Mouse (Mus musculus) liver, embryonic 14.5 days (tissue): ENCODE results near the gene Plekha4. TPM values are rescaled to one million over a fixed set of nuclear protein-coding genes. Genes with fewer than 3 reads are reported as not detected.
A peak's percentile ranks its signal among the peaks of the same experiment; 100 is the strongest.
"Not testable (repeated sequence)": the region's sequence is repeated elsewhere in the genome, so short reads cannot be mapped to it uniquely, and the experiment has no call there.

ENCODE experiments used
- ATAC-seq: fragments of 200-750 bp; cut with Nextera tagmentation; 2 replicates; pipeline ENCODE4 v1.8.0; 2017; ENCODE audit warnings: moderate number of reproducible peaks, mild to moderate bottlenecking, moderate library complexity; ENCODE audit not compliant: insufficient read depth
- DNase-seq, 3 experiments: peaks; one replicate each; pipeline ENCODE4 v3.0.0-alpha.2; 2012 to 2013; ENCODE audit warnings: low read depth in 3 of 3, low spot score in 3 of 3
- H3K27ac ChIP-seq: fragments of 300-500 bp; sonication (generic); 2 replicates; pipeline ENCODE4 v1.5.1; 2014; ENCODE audit warnings: moderate library complexity, mild to moderate bottlenecking, control low read depth, inconsistent platforms
- H3K27me3 ChIP-seq: fragments of 300-500 bp; sonication (generic); 2 replicates; pipeline ENCODE4 v1.6.1; 2014; ENCODE audit warnings: mild to moderate bottlenecking, low read length, moderate library complexity; ENCODE audit not compliant: control insufficient read depth, insufficient read depth
- H3K36me3 ChIP-seq: fragments of 300-500 bp; sonication (generic); replicated peaks from 2 replicates; pipeline ENCODE4 v1.6.1; 2014; ENCODE audit warnings: low read depth; ENCODE audit not compliant: control insufficient read depth, insufficient read depth
- H3K4me1 ChIP-seq, 2 experiments: fragments of 200-500 bp in 1 of 2; fragments of 300-500 bp in 1 of 2; sonication (generic) in 1 of 2; replicated peaks; 2 replicates each; pipeline ENCODE4 v1.6.1; 2012 to 2014; ENCODE audit warnings: antibody characterized with exemption in 1 of 2, inconsistent platforms in 1 of 2, low read length in 1 of 2; ENCODE audit not compliant: control insufficient read depth in 2 of 2, insufficient read depth in 2 of 2
- H3K4me2 ChIP-seq: fragments of 300-500 bp; sonication (generic); 2 replicates; pipeline ENCODE4 v1.6.1; 2014; ENCODE audit warnings: low read depth, mild to moderate bottlenecking, control low read depth, moderate library complexity
- H3K4me3 ChIP-seq, 2 experiments: fragments of 200-500 bp in 1 of 2; fragments of 300-500 bp in 1 of 2; sonication (generic) in 1 of 2; 2 replicates each; pipeline ENCODE4 v1.5.1; 2012 to 2014; ENCODE audit warnings: low read depth in 2 of 2, low read length in 2 of 2, mild to moderate bottlenecking in 2 of 2, control low read depth in 1 of 2, inconsistent platforms in 1 of 2, moderate library complexity in 1 of 2; ENCODE audit not compliant: insufficient read depth in 1 of 2
- H3K9ac ChIP-seq: fragments of 300-500 bp; sonication (generic); replicated peaks from 2 replicates; pipeline ENCODE4 v1.6.1; 2014; ENCODE audit warnings: mild to moderate bottlenecking, control low read depth, moderate library complexity
- H3K9me3 ChIP-seq: fragments of 300-500 bp; sonication (generic); 2 replicates; pipeline ENCODE4 v1.6.1; 2016; ENCODE audit warnings: low read length, mixed read lengths; ENCODE audit not compliant: control insufficient read depth
- CTCF ChIP-seq: IDR thresholded peaks from 2 replicates; pipeline ENCODE4 v1.5.1; 2016; ENCODE audit warnings: antibody characterized with exemption, low read depth, control low read depth
- EP300 ChIP-seq: IDR thresholded peaks from 2 replicates; pipeline ENCODE4 v1.6.1; 2016; ENCODE audit warnings: antibody characterized with exemption, low read depth
- WGBS: fragments of 180-500 bp; shearing (Covaris S2); extraction: QIAGEN DNeasy Blood & Tissue Kit; methylation state at CpG from one replicate; pipeline ENCODE4 v1.1.7; 2014; ENCODE audit not compliant: insufficient replicate concordance; 5-methylcytosine and 5-hydroxymethylcytosine counted together
- polyA plus RNA-seq, 2 experiments: library from polyadenylated mRNA; depleted of rRNA in 1 of 2; stranded (reverse) in 1 of 2; unstranded in 1 of 2; fragments of >200 nt; fragmentation: Nextera tagmentation in 1 of 2; extraction: Ambion mirVana in 1 of 2; gene quantifications; 2 replicates each; pipeline versions ENCODE4 v1.2.1 to v1.2.3; 2012 to 2014

Gene Plekha4
- polyA plus RNA-seq, 2 experiments, result 0.41 to 0.90 TPM

GRCm38 (mm10) chr7:45524841-45525621, 1.1 kb upstream of the Plekha4 start:
- peak; percentile 86 for ATAC-seq
- H3K9me3 ChIP-seq, result no peaks in the 10 kb centered on the region
- H3K4me1 ChIP-seq, result peaks cover 6 to 8% of the 10 kb centered on the region in 2 experiments; a peak in 3 of 4 replicates
- no peaks in the 10 kb centered on the region for H3K27me3 ChIP-seq
- peak; percentile 95 to 96 (median 95) for DNase-seq
- H3K4me2 ChIP-seq, result peak overlapping the region; percentile 88
- WGBS, result 1% methylated on average over 12 of the region's 12 CpGs
- H3K27ac ChIP-seq, result peak overlapping the region; percentile 100
- peaks cover 42% of the 10 kb centered on the region for H3K36me3 ChIP-seq
- peak overlapping the region; percentile 76 to 88 for H3K4me3 ChIP-seq
- H3K9ac ChIP-seq, result peak overlapping the region; percentile 99
- peak; percentile 95 for TF ChIP-seq EP300
- TF ChIP-seq CTCF, result no peak

- peak overlapping the region; percentile 88 for H3K4me2 ChIP-seq
- ATAC-seq (0 out of 2 replicates have a peak, but pooled peaks have one; percentile 14), DNase-seq (peak in 1 of 3 experiments; percentile 58)
- peaks cover 34% of the 10 kb centered on the region for H3K36me3 ChIP-seq
- peak overlapping the region; percentile 76 to 88 for H3K4me3 ChIP-seq
- H3K9ac ChIP-seq, result peak overlapping the region; percentile 99
- H3K27me3 ChIP-seq, result no peaks in the 10 kb centered on the region; the same call in 1 of the 2 replicates
- H3K9me3 ChIP-seq, result no peaks in the 10 kb centered on the region
- peaks cover 2 to 4% of the 10 kb centered on the region in 2 experiments; a peak in 3 of 4 replicates for H3K4me1 ChIP-seq
- H3K27ac ChIP-seq, result peak overlapping the region; percentile 100
- TF ChIP-seq CTCF, result peak; percentile 71
- peak; percentile 2; the same call in 1 of the 2 replicates for TF ChIP-seq EP300
- WGBS, result 15% methylated on average over 7 of the region's 7 CpGs
Observed at GRCm38 (mm10) chr7:45526474-45527120, 467 bp downstream of the Plekha4 start.

- Histone ChIP-seq H3K27ac (peak overlapping the region; percentile 100), H3K9ac (peak overlapping the region; percentile 99), H3K36me3 (peaks cover 31% of the 10 kb centered on the region), H3K4me3 (peak overlapping the region; percentile 76 to 88; a peak in 3 of 4 replicates), H3K4me2 (peak overlapping the region; percentile 88)
- H3K4me1 ChIP-seq, H3K27me3 ChIP-seq, ATAC-seq, H3K9me3 ChIP-seq, DNase-seq: not testable (repeated sequence)
- 66% methylated on average over 6 of the region's 6 CpGs for WGBS
Observed at GRCm38 (mm10) chr7:45527169-45527568, 1.0 kb downstream of the Plekha4 start.

DNA sequence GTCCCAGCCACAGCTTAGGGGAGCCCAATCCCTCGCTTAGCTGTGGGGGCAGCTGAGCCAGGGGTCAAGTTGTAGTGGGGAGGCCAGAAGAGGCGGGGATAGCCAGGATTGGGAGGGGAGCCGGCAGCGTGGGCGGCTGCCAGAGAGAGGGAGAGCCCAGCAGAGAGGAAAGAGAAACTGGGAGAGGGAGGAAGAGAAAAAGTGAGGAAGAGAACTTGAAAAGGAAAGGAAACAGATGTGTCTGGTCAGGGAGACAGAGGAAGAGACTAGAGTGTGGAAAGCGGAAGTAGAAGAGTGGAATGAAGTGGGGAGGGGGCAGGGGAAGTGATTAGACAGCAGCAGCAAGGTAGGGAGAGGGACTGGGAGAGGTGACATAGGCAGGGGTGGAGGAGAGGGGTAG, 3.3 kb downstream of the Plekha4 start:
- H3K4me1 ChIP-seq, result peaks cover 2 to 4% of the 10 kb centered on the region in 2 experiments; a peak in 2 of 4 replicates
- 7% methylated on average over 6 of the region's 6 CpGs for WGBS
- no peak overlapping the region for H3K4me3 ChIP-seq
- ATAC-seq (no peak), DNase-seq (no peak)
- H3K27ac ChIP-seq, result no peak overlapping the region
- no peaks in the 10 kb centered on the region; the same call in 1 of the 2 replicates for H3K27me3 ChIP-seq
- TF ChIP-seq EP300 (no peak), CTCF (no peak)
- no peaks in the 10 kb centered on the region for H3K9me3 ChIP-seq
- H3K9ac ChIP-seq, result no peak overlapping the region
- peaks cover 8% of the 10 kb centered on the region for H3K36me3 ChIP-seq
- H3K4me2 ChIP-seq, result no peak overlapping the region

DNA sequence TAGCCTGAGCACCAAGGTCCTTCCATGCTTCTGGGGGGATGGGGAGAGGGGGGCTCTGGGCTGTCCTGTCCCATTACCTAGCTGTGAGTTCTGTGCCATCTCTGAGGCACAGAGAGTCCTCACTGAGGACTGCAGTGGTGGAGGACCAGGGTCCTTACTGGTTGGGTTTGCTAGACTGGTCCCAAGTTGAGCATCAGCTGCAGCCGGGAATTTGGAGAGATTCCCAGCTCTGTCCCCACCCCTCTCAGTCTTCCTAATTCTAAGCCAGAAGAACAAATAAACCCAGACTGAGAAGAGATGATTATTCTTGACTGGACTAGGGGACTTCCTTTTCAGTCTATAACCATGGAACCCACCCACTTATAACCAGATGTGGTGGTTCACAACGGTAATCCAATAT, 4.5 kb downstream of the Plekha4 start:
- Histone ChIP-seq H3K27ac (no peak overlapping the region), H3K9me3 (no peaks in the 10 kb centered on the region), H3K27me3 (no peaks in the 10 kb centered on the region; the same call in 1 of the 2 replicates), H3K36me3 (no peaks in the 10 kb centered on the region), H3K4me1 (peaks cover 2 to 4% of the 10 kb centered on the region in 2 experiments; a peak in 2 of 4 replicates), H3K4me3 (no peak overlapping the region), H3K4me2 (no peak overlapping the region), H3K9ac (no peak overlapping the region)
- TF ChIP-seq CTCF, result no peak
- TF ChIP-seq EP300, result no peak
- DNase-seq, result no peak
- 64% methylated on average over 2 of the region's 2 CpGs for WGBS
- no peak for ATAC-seq
